Mouse (Mus musculus): Measurements from ENCODE around the gene Smim17. TPM values are rescaled to one million over a fixed set of nuclear protein-coding genes. Genes with fewer than 3 reads are reported as not detected.
A peak's percentile ranks its signal among the peaks of the same experiment; 100 is the strongest.
"Not testable (repeated sequence)": the region's sequence is repeated elsewhere in the genome, so short reads cannot be mapped to it uniquely, and the experiment has no call there.

Gene Smim17
- polyA plus RNA-seq, 1 experiment, result 0.03 TPM

- peak; percentile 92 for DNase-seq
- under 1% methylated on average over 23 of the region's 23 CpGs for WGBS
- peaks cover 6% of the 10 kb centered on the region for H3K4me1 ChIP-seq (ENCODE audit: control insufficient read depth, insufficient read depth, low read length)
- no peaks in the 10 kb centered on the region for H3K36me3 ChIP-seq (ENCODE audit: control insufficient read depth, insufficient read depth, low read length)
- no peak for TF ChIP-seq CTCF (conservative IDR thresholded peaks at IDR 0.05; ENCODE audit: insufficient read depth, insufficient read length, low read depth, low read length)
- peak; percentile 15 for TF ChIP-seq POLR2A (IDR thresholded peaks at IDR 0.05; ENCODE audit: low read depth, low read length)
- H3K27me3 ChIP-seq (replicated peaks; ENCODE audit: control insufficient read depth, insufficient read depth, low read length), result no peaks in the 10 kb centered on the region
- peak within 1 kb of the TSS; percentile 77 for H3K27ac ChIP-seq (ENCODE audit: insufficient read depth, low read depth, low read length)
- peak within 1 kb of the TSS; percentile 79 for H3K4me3 ChIP-seq (ENCODE audit: insufficient read depth, low read depth, low read length)
These were observed 35.4 kb upstream of the Smim17 start, which contains the start of gene Zfp78 for GRCm38 (mm10) chr7:6363047-6363488. TSS of gene Zfp78 (plus strand) at chr7:6363280.

- TF ChIP-seq CTCF (conservative IDR thresholded peaks at IDR 0.05; ENCODE audit: insufficient read depth, insufficient read length, low read depth, low read length) (no peak), POLR2A (IDR thresholded peaks at IDR 0.05; ENCODE audit: low read depth, low read length) (no peak)
- Histone ChIP-seq H3K4me1 (ENCODE audit: control insufficient read depth, insufficient read depth, low read length) (peaks cover 6% of the 10 kb centered on the region), H3K36me3 (ENCODE audit: control insufficient read depth, insufficient read depth, low read length) (no peaks in the 10 kb centered on the region), H3K27me3 (replicated peaks; ENCODE audit: control insufficient read depth, insufficient read depth, low read length) (no peaks in the 10 kb centered on the region), H3K4me3 (ENCODE audit: insufficient read depth, low read depth, low read length) (no peak overlapping the region), H3K27ac (ENCODE audit: insufficient read depth, low read depth, low read length) (no peak overlapping the region)
- DNase-seq, result no peak
- WGBS, result 74% methylated on average over 1 of the region's 1 CpGs
These were observed 33.8 kb upstream of the Smim17 start for GRCm38 (mm10) chr7:6364761-6365160.

- Histone ChIP-seq H3K4me3 (ENCODE audit: insufficient read depth, low read depth, low read length) (no peak overlapping the region), H3K27me3 (replicated peaks; ENCODE audit: control insufficient read depth, insufficient read depth, low read length) (no peaks in the 10 kb centered on the region), H3K27ac (ENCODE audit: insufficient read depth, low read depth, low read length) (no peak overlapping the region), H3K4me1 (ENCODE audit: control insufficient read depth, insufficient read depth, low read length) (peaks cover 6% of the 10 kb centered on the region), H3K36me3 (ENCODE audit: control insufficient read depth, insufficient read depth, low read length) (no peaks in the 10 kb centered on the region; the same call in 1 of the 2 replicates)
- no peak for DNase-seq
- 94% methylated on average over 5 of the region's 5 CpGs for WGBS
- TF ChIP-seq POLR2A (IDR thresholded peaks at IDR 0.05; ENCODE audit: low read depth, low read length), result no peak
- TF ChIP-seq CTCF (conservative IDR thresholded peaks at IDR 0.05; ENCODE audit: insufficient read depth, insufficient read length, low read depth, low read length), result no peak
These were observed 31.3 kb upstream of the Smim17 start for GRCm38 (mm10) chr7:6367185-6367584.

GRCm38 (mm10) chr7:6368146-6368545 is 30.4 kb upstream of the Smim17 start:
- not testable (repeated sequence) for DNase-seq; H3K4me1 ChIP-seq (ENCODE audit: control insufficient read depth, insufficient read depth, low read length); H3K4me3 ChIP-seq (ENCODE audit: insufficient read depth, low read depth, low read length); H3K36me3 ChIP-seq (ENCODE audit: control insufficient read depth, insufficient read depth, low read length); H3K27me3 ChIP-seq (replicated peaks; ENCODE audit: control insufficient read depth, insufficient read depth, low read length); H3K27ac ChIP-seq (ENCODE audit: insufficient read depth, low read depth, low read length)
- 84% methylated on average over 5 of the region's 5 CpGs for WGBS

GRCm38 (mm10) chr7:6369460-6369859 is 29.1 kb upstream of the Smim17 start:
- 89% methylated on average over 3 of the region's 3 CpGs for WGBS
- Histone ChIP-seq H3K4me1 (ENCODE audit: control insufficient read depth, insufficient read depth, low read length) (no peaks in the 10 kb centered on the region), H3K4me3 (ENCODE audit: insufficient read depth, low read depth, low read length) (no peak overlapping the region), H3K36me3 (ENCODE audit: control insufficient read depth, insufficient read depth, low read length) (no peaks in the 10 kb centered on the region; the same call in 1 of the 2 replicates), H3K27me3 (replicated peaks; ENCODE audit: control insufficient read depth, insufficient read depth, low read length) (no peaks in the 10 kb centered on the region), H3K27ac (ENCODE audit: insufficient read depth, low read depth, low read length) (no peak overlapping the region)
- TF ChIP-seq CTCF (conservative IDR thresholded peaks at IDR 0.05; ENCODE audit: insufficient read depth, insufficient read length, low read depth, low read length) (no peak), POLR2A (IDR thresholded peaks at IDR 0.05; ENCODE audit: low read depth, low read length) (no peak)
- no peak for DNase-seq

- Histone ChIP-seq H3K27me3 (replicated peaks; ENCODE audit: control insufficient read depth, insufficient read depth, low read length) (no peaks in the 10 kb centered on the region), H3K36me3 (ENCODE audit: control insufficient read depth, insufficient read depth, low read length) (no peaks in the 10 kb centered on the region; the same call in 1 of the 2 replicates), H3K4me1 (ENCODE audit: control insufficient read depth, insufficient read depth, low read length) (no peaks in the 10 kb centered on the region), H3K4me3 (ENCODE audit: insufficient read depth, low read depth, low read length) (no peak overlapping the region), H3K27ac (ENCODE audit: insufficient read depth, low read depth, low read length) (no peak overlapping the region)
- WGBS, result 80% methylated on average over 3 of the region's 3 CpGs
- DNase-seq, result no peak
- no peak for TF ChIP-seq POLR2A (IDR thresholded peaks at IDR 0.05; ENCODE audit: low read depth, low read length)
- TF ChIP-seq CTCF (conservative IDR thresholded peaks at IDR 0.05; ENCODE audit: insufficient read depth, insufficient read length, low read depth, low read length), result no peak
These were observed 25.5 kb upstream of the Smim17 start for GRCm38 (mm10) chr7:6372993-6373392.

- Histone ChIP-seq H3K4me1 (ENCODE audit: control insufficient read depth, insufficient read depth, low read length) (peaks cover under 1% of the 10 kb centered on the region), H3K36me3 (ENCODE audit: control insufficient read depth, insufficient read depth, low read length) (no peaks in the 10 kb centered on the region), H3K4me3 (ENCODE audit: insufficient read depth, low read depth, low read length) (no peak overlapping the region), H3K27me3 (replicated peaks; ENCODE audit: control insufficient read depth, insufficient read depth, low read length) (no peaks in the 10 kb centered on the region), H3K27ac (ENCODE audit: insufficient read depth, low read depth, low read length) (no peak overlapping the region)
- 80% methylated on average over 8 of the region's 8 CpGs for WGBS
- DNase-seq, result no peak
- TF ChIP-seq POLR2A (IDR thresholded peaks at IDR 0.05; ENCODE audit: low read depth, low read length), result no peak
- TF ChIP-seq CTCF (conservative IDR thresholded peaks at IDR 0.05; ENCODE audit: insufficient read depth, insufficient read length, low read depth, low read length), result no peak
These were observed 20.1 kb upstream of the Smim17 start for GRCm38 (mm10) chr7:6378441-6378840.

GRCm38 (mm10) chr7:6381431-6381830 is 17.1 kb upstream of the Smim17 start:
- 84% methylated on average over 2 of the region's 2 CpGs for WGBS
- Histone ChIP-seq H3K27ac (ENCODE audit: insufficient read depth, low read depth, low read length) (no peak overlapping the region), H3K4me3 (ENCODE audit: insufficient read depth, low read depth, low read length) (no peak overlapping the region), H3K36me3 (ENCODE audit: control insufficient read depth, insufficient read depth, low read length) (no peaks in the 10 kb centered on the region), H3K27me3 (replicated peaks; ENCODE audit: control insufficient read depth, insufficient read depth, low read length) (no peaks in the 10 kb centered on the region), H3K4me1 (ENCODE audit: control insufficient read depth, insufficient read depth, low read length) (peaks cover 6% of the 10 kb centered on the region)
- DNase-seq, result no peak
- TF ChIP-seq POLR2A (IDR thresholded peaks at IDR 0.05; ENCODE audit: low read depth, low read length) (no peak), CTCF (conservative IDR thresholded peaks at IDR 0.05; ENCODE audit: insufficient read depth, insufficient read length, low read depth, low read length) (no peak)

All from kidney, adult 2 months (tissue).